Comparison of ENCODE assay signal across 8 mouse cellular contexts in genomic region chr9:114933037-114933722, GRCm38 (mm10). TPM values are rescaled to one million over a fixed set of nuclear protein-coding genes. Genes with fewer than 3 reads are reported as not detected.
DNase-seq lines count a peak whose midpoint lies in the region; ATAC-seq lines count a peak whose summit lies in the region.

No protein-coding gene starts in this region.

- H3K4me3 ChIP-seq in lung, embryonic 16.5 days (ENCODE audit: low read length), result peak overlapping the region; percentile 69
- peak overlapping the region; percentile 74 for H3K4me3 ChIP-seq in hindbrain, embryonic 11.5 days (ENCODE audit: low read depth, low read length)

- no peaks in the 10 kb centered on the region for H3K9me3 ChIP-seq in lung, embryonic 16.5 days (ENCODE audit: control insufficient read depth, low read length)
- H3K9me3 ChIP-seq in hindbrain, embryonic 11.5 days (ENCODE audit: control insufficient read depth, low read length), result no peaks in the 10 kb centered on the region

- under 1% methylated on average over 50 of the region's 50 CpGs for WGBS in lung, embryonic 16.5 days
- WGBS in hindbrain, embryonic 11.5 days, result under 1% methylated on average over 50 of the region's 50 CpGs

- no peaks in the 10 kb centered on the region for H3K27me3 ChIP-seq in lung, embryonic 16.5 days (ENCODE audit: control insufficient read depth, insufficient read depth, low read depth, low read length)
- H3K27me3 ChIP-seq in hindbrain, embryonic 11.5 days (ENCODE audit: control insufficient read depth, insufficient read depth, low read length), result no peaks in the 10 kb centered on the region

- peak overlapping the region; percentile 75 for H3K9ac ChIP-seq in lung, embryonic 16.5 days (ENCODE audit: low read length)
- peak overlapping the region; percentile 75 for H3K9ac ChIP-seq in hindbrain, embryonic 11.5 days (ENCODE audit: low read depth, low read length)

- peak; percentile 51 for ATAC-seq in cerebellum, adult (ENCODE audit: insufficient number of reproducible peaks, low FRiP score, low TSS enrichment)
- ATAC-seq in lung, embryonic 16.5 days (ENCODE audit: low read depth), result no peak; the same call in 1 of the 2 replicates
- ATAC-seq in hindbrain, embryonic 11.5 days (ENCODE audit: low FRiP score), result peak; percentile 52
- ATAC-seq in megakaryocyte-erythroid progenitor cell, adult 5-6 weeks (replicated peaks; ENCODE audit: low FRiP score, low TSS enrichment, poor library complexity, severe bottlenecking), result peak; percentile 56

- H3K27ac ChIP-seq in lung, embryonic 16.5 days (ENCODE audit: low read length), result peak overlapping the region; percentile 84
- 0 out of 2 replicates have a peak overlapping the region, but pooled peaks have one; percentile 36 for H3K27ac ChIP-seq in hindbrain, embryonic 11.5 days (ENCODE audit: low read depth, low read length)

- peak overlapping the region; percentile 80 for H3K4me2 ChIP-seq in lung, embryonic 16.5 days (ENCODE audit: low read depth, low read length)
- H3K4me2 ChIP-seq in hindbrain, embryonic 11.5 days (replicated peaks; ENCODE audit: low read depth, low read length), result peak overlapping the region; percentile 97

- DNase-seq in cerebellum, postnatal 4 days (ENCODE audit: low spot score in 2 of 2), result no peak
- DNase-seq in lung, postnatal 25 days (ENCODE audit: low spot score), result no peak
- DNase-seq in hindbrain, embryonic 11.5 days (ENCODE audit: low spot score), result peak; percentile 45
- DNase-seq in ovary, postnatal 10 days (ENCODE audit: low spot score), result no peak
- no peak for DNase-seq in adrenal gland, postnatal 25 days

- H3K4me1 ChIP-seq in lung, embryonic 16.5 days (replicated peaks; ENCODE audit: control insufficient read depth, insufficient read depth, low read length), result peaks cover 8% of the 10 kb centered on the region; the same call in 1 of the 2 replicates
- H3K4me1 ChIP-seq in hindbrain, embryonic 11.5 days (replicated peaks; ENCODE audit: control insufficient read depth, insufficient read depth, low read length), result 0 out of 2 replicates have a peak, but pooled peaks cover 3% of the 10 kb centered on the region

- no peaks in the 10 kb centered on the region for H3K36me3 ChIP-seq in lung, embryonic 16.5 days (ENCODE audit: control insufficient read depth, insufficient read depth, low read length)
- no peaks in the 10 kb centered on the region for H3K36me3 ChIP-seq in hindbrain, embryonic 11.5 days (ENCODE audit: control insufficient read depth, insufficient read depth, low read length)

RNA-seq across cellular contexts. Expression of gene Gpd1l, which starts 0.6 kb away (rescaled TPM):
- polyA plus RNA-seq in lung, embryonic 16.5 days (2015; fragmentation: Nextera tagmentation; extraction: Ambion mirVana), result 17.7 and 18.1 TPM in 2 replicates
- polyA plus RNA-seq in hindbrain, embryonic 11.5 days (2014; fragmentation: Nextera tagmentation; extraction: Ambion mirVana), result 9.8 and 10.7 TPM in 2 replicates
- 19.1 and 21.5 TPM in 2 replicates for total RNA-seq in megakaryocyte-erythroid progenitor cell, adult 5-6 weeks (2014; fragmentation: Nextera tagmentation)
- total RNA-seq in megakaryocyte-erythroid progenitor cell, adult 5-6 weeks (2017), result 17.3 and 19.5 TPM in 2 replicates
- total RNA-seq in adrenal gland, postnatal 25 days (2021), result 43.4 and 61.7 TPM in 2 replicates

RNA-seq across cellular contexts. Expression of gene Osbpl10, which starts 45.2 kb away (rescaled TPM):
- 2.2 and 3.5 TPM in 2 replicates for polyA plus RNA-seq in lung, embryonic 16.5 days (2015; fragmentation: Nextera tagmentation; extraction: Ambion mirVana)
- polyA plus RNA-seq in hindbrain, embryonic 11.5 days (2014; fragmentation: Nextera tagmentation; extraction: Ambion mirVana), result 1.1 and 1.6 TPM in 2 replicates
- total RNA-seq in megakaryocyte-erythroid progenitor cell, adult 5-6 weeks (2014; fragmentation: Nextera tagmentation), result 0.50 TPM in 1 of 2 replicates, not detected in the other
- total RNA-seq in megakaryocyte-erythroid progenitor cell, adult 5-6 weeks (2017), result 0.53 and 1.8 TPM in 2 replicates
- 5.3 and 7.7 TPM in 2 replicates for total RNA-seq in adrenal gland, postnatal 25 days (2021)

RNA-seq across cellular contexts. Expression of gene Rps27rt, which starts 49.4 kb away (rescaled TPM):
- 402 and 504 TPM in 2 replicates for polyA plus RNA-seq in lung, embryonic 16.5 days (2015; fragmentation: Nextera tagmentation; extraction: Ambion mirVana)
- polyA plus RNA-seq in hindbrain, embryonic 11.5 days (2014; fragmentation: Nextera tagmentation; extraction: Ambion mirVana), result 295 and 351 TPM in 2 replicates
- 295 and 358 TPM in 2 replicates for total RNA-seq in megakaryocyte-erythroid progenitor cell, adult 5-6 weeks (2014; fragmentation: Nextera tagmentation)
- 148 and 204 TPM in 2 replicates for total RNA-seq in megakaryocyte-erythroid progenitor cell, adult 5-6 weeks (2017)
- total RNA-seq in adrenal gland, postnatal 25 days (2021), result 41.2 and 182 TPM in 2 replicates
